Mouse (Mus musculus) hindbrain, embryonic 16.5 days (tissue): ENCODE results near the gene Ppp1r26. TPM values are rescaled to one million over a fixed set of nuclear protein-coding genes. Genes with fewer than 3 reads are reported as not detected.

Experiments used
- ATAC-seq: fragments of 200-750 bp; cut with Nextera tagmentation; 2 replicates; pipeline ENCODE4 v1.8.0; 2017; ENCODE audit warnings: moderate TSS enrichment, moderate library complexity
- H3K27ac ChIP-seq: fragments of 300-500 bp; sonication (generic); 2 replicates; pipeline ENCODE4 v1.5.1; 2014; ENCODE audit warnings: low read depth, mild to moderate bottlenecking, control low read depth, low read length, moderate library complexity
- H3K27me3 ChIP-seq: fragments of 300-500 bp; sonication (generic); replicated peaks from 2 replicates; pipeline ENCODE4 v1.6.1; 2014; ENCODE audit warnings: low read length; ENCODE audit not compliant: control insufficient read depth, insufficient read depth
- H3K36me3 ChIP-seq: fragments of 300-500 bp; sonication (generic); 2 replicates; pipeline ENCODE4 v1.6.1; 2014; ENCODE audit warnings: mild to moderate bottlenecking, low read length, moderate library complexity, mixed read lengths; ENCODE audit not compliant: control insufficient read depth, insufficient read depth
- H3K4me1 ChIP-seq: fragments of 300-500 bp; sonication (generic); 2 replicates; pipeline ENCODE4 v1.6.1; 2014; ENCODE audit warnings: low read depth, low read length; ENCODE audit not compliant: control insufficient read depth, insufficient read depth
- H3K4me2 ChIP-seq: fragments of 300-500 bp; sonication (generic); 2 replicates; pipeline ENCODE4 v1.6.1; 2014; ENCODE audit warnings: mild to moderate bottlenecking, low read length, control low read depth, moderate library complexity
- H3K4me3 ChIP-seq: fragments of 300-500 bp; sonication (generic); 2 replicates; pipeline ENCODE4 v1.5.1; 2014; ENCODE audit warnings: mild to moderate bottlenecking, low read length, control low read depth, moderate library complexity
- H3K9ac ChIP-seq: fragments of 300-500 bp; sonication (generic); 2 replicates; pipeline ENCODE4 v1.6.1; 2014; ENCODE audit warnings: low read depth, mild to moderate bottlenecking, control low read depth, low read length, moderate library complexity
- H3K9me3 ChIP-seq: fragments of 300-500 bp; sonication (generic); 2 replicates; pipeline ENCODE4 v1.6.1; 2014; ENCODE audit warnings: mild to moderate bottlenecking, low read length, moderate library complexity; ENCODE audit not compliant: control insufficient read depth
- WGBS: fragments of 180-500 bp; shearing (Covaris S2); extraction: QIAGEN DNeasy Blood & Tissue Kit; methylation state at CpG from one replicate; pipeline ENCODE4 v1.1.7; 2014; 5-methylcytosine and 5-hydroxymethylcytosine counted together
- polyA plus RNA-seq: library from polyadenylated mRNA; unstranded; fragments of >200 nt; fragmentation: Nextera tagmentation; extraction: Ambion mirVana; gene quantifications from 2 replicates; pipeline ENCODE4 v1.2.1, GENCODE M21; 2015

Ppp1r26 gene
- polyA plus RNA-seq, 1 experiment from 2014 or later = 14.5 TPM

- Histone ChIP-seq H3K36me3 (no peaks in the 10 kb centered on the region), H3K9ac (no peak overlapping the region), H3K27me3 (no peaks in the 10 kb centered on the region), H3K9me3 (no peaks in the 10 kb centered on the region), H3K27ac (no peak overlapping the region), H3K4me1 (no peaks in the 10 kb centered on the region), H3K4me3 (no peak overlapping the region), H3K4me2 (no peak overlapping the region)
- WGBS = 78% methylated on average over 20 of the region's 20 CpGs
- ATAC-seq = no peak
Measured at GRCm38 (mm10) chr2:28479208-28480204, 32.9 kb downstream of the Ppp1r26 start.

GRCm38 (mm10) chr2:28483861-28484260 is 37.3 kb downstream of the Ppp1r26 start:
- 87% methylated on average over 2 of the region's 2 CpGs for WGBS
- no peaks in the 10 kb centered on the region for H3K9me3 ChIP-seq

GRCm38 (mm10) chr2:28494521-28494920 is 47.9 kb downstream of the Ppp1r26 start:
- Histone ChIP-seq H3K4me2 (no peak overlapping the region), H3K27me3 (no peaks in the 10 kb centered on the region), H3K4me1 (no peaks in the 10 kb centered on the region), H3K27ac (no peak overlapping the region), H3K4me3 (no peak overlapping the region), H3K9me3 (no peaks in the 10 kb centered on the region), H3K9ac (no peak overlapping the region), H3K36me3 (no peaks in the 10 kb centered on the region)
- ATAC-seq = no peak
- WGBS = 76% methylated on average over 2 of the region's 2 CpGs

More at GRCm38 (mm10) chr2:28483861-28484260, 37.3 kb downstream of the Ppp1r26 start:
- no peak overlapping the region for H3K27ac ChIP-seq
- H3K27me3 ChIP-seq = no peaks in the 10 kb centered on the region
- no peak overlapping the region for H3K9ac ChIP-seq
- ATAC-seq = no peak
- H3K36me3 ChIP-seq = no peaks in the 10 kb centered on the region
- no peak overlapping the region for H3K4me2 ChIP-seq
- H3K4me1 ChIP-seq = no peaks in the 10 kb centered on the region
- H3K4me3 ChIP-seq = no peak overlapping the region

GRCm38 (mm10) chr2:28495207-28495756 is 48.7 kb downstream of the Ppp1r26 start:
- WGBS = 88% methylated on average over 14 of the region's 14 CpGs
- no peak for ATAC-seq
- Histone ChIP-seq H3K4me3 (no peak overlapping the region), H3K9ac (no peak overlapping the region), H3K27ac (no peak overlapping the region), H3K27me3 (no peaks in the 10 kb centered on the region), H3K4me2 (no peak overlapping the region), H3K36me3 (no peaks in the 10 kb centered on the region), H3K4me1 (no peaks in the 10 kb centered on the region), H3K9me3 (no peaks in the 10 kb centered on the region)

- 80% methylated on average over 16 of the region's 16 CpGs for WGBS
- no peaks in the 10 kb centered on the region for H3K4me1 ChIP-seq
- no peaks in the 10 kb centered on the region for H3K36me3 ChIP-seq
- no peak for ATAC-seq
- H3K9ac ChIP-seq = no peak overlapping the region
- no peak overlapping the region for H3K27ac ChIP-seq
- no peak overlapping the region for H3K4me2 ChIP-seq
- H3K9me3 ChIP-seq = no peaks in the 10 kb centered on the region
- H3K4me3 ChIP-seq = no peak overlapping the region
- no peaks in the 10 kb centered on the region for H3K27me3 ChIP-seq
Measured at GRCm38 (mm10) chr2:28495801-28496595, 49.4 kb downstream of the Ppp1r26 start.

- Histone ChIP-seq H3K4me2 (no peak within 1 kb of the TSS), H3K27me3 (no peaks in the 10 kb centered on the region)
- 64% methylated on average over 5 of the region's 5 CpGs for WGBS
Measured at GRCm38 (mm10) chr2:28496671-28497070, 50.1 kb downstream of the Ppp1r26 start, which contains the start of gene Gbgt1. Gene Gbgt1 (plus strand): TSS chr2:28496891.

GRCm38 (mm10) chr2:28497561-28497960 is 51.0 kb downstream of the Ppp1r26 start:
- no peaks in the 10 kb centered on the region for H3K4me1 ChIP-seq
- no peak overlapping the region for H3K9ac ChIP-seq
- no peaks in the 10 kb centered on the region for H3K9me3 ChIP-seq
- 84% methylated on average over 5 of the region's 5 CpGs for WGBS
- no peak overlapping the region for H3K4me2 ChIP-seq
- H3K27ac ChIP-seq = no peak overlapping the region
- no peak for ATAC-seq
- H3K27me3 ChIP-seq = no peaks in the 10 kb centered on the region
- no peak overlapping the region for H3K4me3 ChIP-seq
- H3K36me3 ChIP-seq = no peaks in the 10 kb centered on the region

More at GRCm38 (mm10) chr2:28496671-28497070, 50.1 kb downstream of the Ppp1r26 start, which contains the start of gene Gbgt1:
- no peak for ATAC-seq
- Histone ChIP-seq H3K36me3 (no peaks in the 10 kb centered on the region), H3K27ac (no peak within 1 kb of the TSS), H3K9me3 (no peaks in the 10 kb centered on the region), H3K4me3 (no peak within 1 kb of the TSS; the same call in 1 of the 2 replicates), H3K9ac (no peak within 1 kb of the TSS), H3K4me1 (no peaks in the 10 kb centered on the region)

GRCm38 (mm10) chr2:28498431-28498830 is 51.8 kb downstream of the Ppp1r26 start:
- no peak overlapping the region for H3K4me3 ChIP-seq
- H3K27me3 ChIP-seq = no peaks in the 10 kb centered on the region
- H3K4me1 ChIP-seq = no peaks in the 10 kb centered on the region
- no peak overlapping the region for H3K9ac ChIP-seq
- H3K4me2 ChIP-seq = no peak overlapping the region
- H3K36me3 ChIP-seq = no peaks in the 10 kb centered on the region
- no peak for ATAC-seq
- 86% methylated on average over 4 of the region's 4 CpGs for WGBS
- H3K27ac ChIP-seq = no peak overlapping the region
- H3K9me3 ChIP-seq = no peaks in the 10 kb centered on the region
